Mouse (Mus musculus): ENCODE data around the gene Ndufab1. TPM values are rescaled to one million over a fixed set of nuclear protein-coding genes. Genes with fewer than 3 reads are reported as not detected.

The Ndufab1 gene
- total RNA-seq, 1 experiment from 2014 or later: 74.9 TPM

Other genes starting within 250 kb of the Ndufab1 start
- not detected in 2 replicates for gene Scnn1b, start 236.8 kb downstream of the Ndufab1 start, total RNA-seq (2017)
- gene Cog7, start 120.2 kb downstream of the Ndufab1 start, total RNA-seq (2017): 12.8 and 14.7 TPM in 2 replicates
- gene Gga2, start 80.7 kb downstream of the Ndufab1 start, total RNA-seq (2017): 11.3 and 14.0 TPM in 2 replicates
- gene Ubfd1, start 34.7 kb downstream of the Ndufab1 start, total RNA-seq (2017): 33.9 and 39.3 TPM in 2 replicates
- 5.7 and 7.1 TPM in 2 replicates for gene Ears2, start 34.6 kb downstream of the Ndufab1 start, total RNA-seq (2017)
- gene Palb2, start 31.1 kb upstream of the Ndufab1 start, total RNA-seq (2017): 14.0 and 27.4 TPM in 2 replicates
- gene Dctn5, start 31.2 kb upstream of the Ndufab1 start, total RNA-seq (2017): 73.5 and 98.7 TPM in 2 replicates
- 26.5 and 43.2 TPM in 2 replicates for gene Plk1, start 57.6 kb upstream of the Ndufab1 start, total RNA-seq (2017)
- not detected in 2 replicates for gene Ern2, start 84.3 kb upstream of the Ndufab1 start, total RNA-seq (2017)
- 0.88 TPM in 1 of 2 replicates, not detected in the other for gene Chp2, start 117.6 kb upstream of the Ndufab1 start, total RNA-seq (2017)
- gene Prkcb, start 186.9 kb upstream of the Ndufab1 start, total RNA-seq (2017): 11.8 and 15.6 TPM in 2 replicates